Mouse (Mus musculus): ENCODE results near the gene Ifrd2. TPM values are rescaled to one million over a fixed set of nuclear protein-coding genes. Genes with fewer than 3 reads are reported as not detected.

Gene Ifrd2
- polyA plus RNA-seq (2015; fragmentation: Nextera tagmentation; extraction: Ambion mirVana): 161 and 198 TPM in 2 replicates

- H3K27ac ChIP-seq (replicated peaks): peak within 1 kb of the TSS; percentile 96
- H3K9me3 ChIP-seq (replicated peaks): no peaks in the 10 kb centered on the region
- peak within 1 kb of the TSS; percentile 78 for H3K4me3 ChIP-seq (replicated peaks)
- peaks cover 82% of the 10 kb centered on the region for H3K4me1 ChIP-seq (replicated peaks)
- peak within 1 kb of the TSS; percentile 83 for H3K9ac ChIP-seq
- no peaks in the 10 kb centered on the region for H3K27me3 ChIP-seq
- 8% methylated on average over 46 of the region's 46 CpGs for WGBS (ENCODE audit: insufficient replicate concordance)
- peak; percentile 93 for ATAC-seq (ENCODE audit: insufficient read depth)
- peaks cover 54% of the 10 kb centered on the region for H3K36me3 ChIP-seq (replicated peaks)
- H3K4me2 ChIP-seq: peak within 1 kb of the TSS; percentile 82
These were observed at the start of gene Ifrd2 for GRCm38 (mm10) chr9:107586974-107587832. TSS of gene Ifrd2 (plus strand) at chr9:107587642.

DNA sequence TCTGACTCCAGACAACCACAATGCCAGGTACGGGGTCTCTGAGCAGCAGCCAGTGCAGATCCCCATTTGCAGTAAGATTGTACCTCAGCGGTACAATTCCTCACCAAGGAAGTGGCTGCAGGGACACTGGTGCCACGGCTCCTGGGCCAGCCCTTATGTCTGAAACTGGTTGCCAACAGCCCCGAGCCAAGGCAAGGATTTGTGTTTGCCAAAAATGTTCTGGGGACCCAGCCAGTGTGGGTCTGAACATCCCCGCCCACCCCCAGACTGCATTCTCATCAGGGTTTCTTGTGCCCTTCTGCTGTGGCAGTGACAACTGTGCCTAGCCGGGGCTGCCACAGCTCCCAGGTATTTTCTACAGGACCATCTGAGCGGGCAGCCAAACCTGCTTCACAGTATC lies 49.2 kb upstream of the Ifrd2 start:
- 86% methylated on average over 7 of the region's 7 CpGs for WGBS (ENCODE audit: insufficient replicate concordance)
- Histone ChIP-seq H3K4me1 (replicated peaks) (peaks cover 63% of the 10 kb centered on the region), H3K4me3 (replicated peaks) (no peak overlapping the region), H3K27ac (replicated peaks) (no peak overlapping the region), H3K27me3 (no peaks in the 10 kb centered on the region), H3K9ac (no peak overlapping the region), H3K9me3 (replicated peaks) (no peaks in the 10 kb centered on the region), H3K4me2 (no peak overlapping the region), H3K36me3 (replicated peaks) (peaks cover 38% of the 10 kb centered on the region)
- ATAC-seq (ENCODE audit: insufficient read depth): no peak

DNA sequence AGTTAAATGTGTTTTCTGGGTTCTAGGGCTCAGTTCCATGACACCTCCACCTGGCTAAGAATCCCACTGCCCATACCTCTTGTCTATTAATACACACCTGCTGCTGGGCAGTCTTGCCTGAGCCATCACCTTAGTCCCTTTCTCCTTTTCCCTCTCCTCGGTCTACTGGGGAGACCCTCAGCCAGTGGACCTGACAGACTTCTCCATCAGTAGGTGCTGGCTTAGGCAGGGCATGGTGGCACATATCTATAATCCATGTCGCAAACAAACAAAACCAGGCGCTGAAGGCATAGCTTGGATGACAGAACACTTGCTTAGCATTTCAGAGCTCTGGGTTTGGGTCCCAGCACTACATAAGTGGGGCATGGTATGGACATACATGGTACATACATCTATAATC lies 48.7 kb upstream of the Ifrd2 start:
- H3K9ac ChIP-seq: no peak overlapping the region
- H3K9me3 ChIP-seq (replicated peaks): no peaks in the 10 kb centered on the region
- H3K27me3 ChIP-seq: no peaks in the 10 kb centered on the region
- no peak overlapping the region for H3K27ac ChIP-seq (replicated peaks)
- no peak overlapping the region for H3K4me2 ChIP-seq
- WGBS (ENCODE audit: insufficient replicate concordance): 79% methylated on average over 3 of the region's 3 CpGs
- peaks cover 61% of the 10 kb centered on the region for H3K4me1 ChIP-seq (replicated peaks)
- ATAC-seq (ENCODE audit: insufficient read depth): no peak
- H3K4me3 ChIP-seq (replicated peaks): no peak overlapping the region
- H3K36me3 ChIP-seq (replicated peaks): peaks cover 41% of the 10 kb centered on the region

DNA sequence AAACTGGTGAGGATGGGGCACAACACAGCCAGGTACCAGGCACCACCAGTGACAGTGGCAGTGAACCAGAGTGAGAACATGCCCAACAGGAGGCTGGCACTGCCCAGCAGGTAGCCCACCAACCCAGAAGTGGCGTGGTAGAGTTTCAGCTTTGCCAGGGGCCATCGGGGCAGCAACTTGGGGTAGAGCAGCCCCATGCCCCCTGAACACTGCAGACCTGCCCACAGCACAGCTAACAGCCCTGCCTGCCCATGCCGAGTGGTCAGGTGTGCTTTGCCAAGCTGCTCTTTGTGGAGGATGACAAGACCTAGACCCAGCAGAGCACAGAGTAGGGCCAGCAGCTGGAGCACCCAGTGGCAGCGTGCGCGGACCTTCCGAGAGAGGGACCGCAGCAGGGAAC lies 47.5 kb upstream of the Ifrd2 start:
- Histone ChIP-seq H3K4me3 (replicated peaks) (no peak overlapping the region), H3K27ac (replicated peaks) (no peak overlapping the region), H3K9ac (no peak overlapping the region), H3K36me3 (replicated peaks) (peaks cover 52% of the 10 kb centered on the region), H3K4me2 (no peak overlapping the region), H3K9me3 (replicated peaks) (no peaks in the 10 kb centered on the region), H3K4me1 (replicated peaks) (peaks cover 55% of the 10 kb centered on the region), H3K27me3 (no peaks in the 10 kb centered on the region)
- ATAC-seq (ENCODE audit: insufficient read depth): no peak
- 94% methylated on average over 8 of the region's 8 CpGs for WGBS (ENCODE audit: insufficient replicate concordance)

- H3K4me2 ChIP-seq: no peak overlapping the region
- no peak for ATAC-seq (ENCODE audit: insufficient read depth)
These were observed 47.0 kb upstream of the Ifrd2 start for GRCm38 (mm10) chr9:107540420-107540819.

GRCm38 (mm10) chr9:107541005-107541404 lies 46.4 kb upstream of the Ifrd2 start:
- H3K4me1 ChIP-seq (replicated peaks): peaks cover 51% of the 10 kb centered on the region
- WGBS (ENCODE audit: insufficient replicate concordance): 42% methylated on average over 10 of the region's 10 CpGs

More at GRCm38 (mm10) chr9:107540420-107540819, 47.0 kb upstream of the Ifrd2 start:
- Histone ChIP-seq H3K27ac (replicated peaks) (no peak overlapping the region), H3K9me3 (replicated peaks) (no peaks in the 10 kb centered on the region), H3K4me3 (replicated peaks) (no peak overlapping the region), H3K4me1 (replicated peaks) (peaks cover 53% of the 10 kb centered on the region), H3K27me3 (no peaks in the 10 kb centered on the region), H3K9ac (no peak overlapping the region), H3K36me3 (replicated peaks) (peaks cover 56% of the 10 kb centered on the region)
- WGBS (ENCODE audit: insufficient replicate concordance): 57% methylated on average over 4 of the region's 4 CpGs

DNA sequence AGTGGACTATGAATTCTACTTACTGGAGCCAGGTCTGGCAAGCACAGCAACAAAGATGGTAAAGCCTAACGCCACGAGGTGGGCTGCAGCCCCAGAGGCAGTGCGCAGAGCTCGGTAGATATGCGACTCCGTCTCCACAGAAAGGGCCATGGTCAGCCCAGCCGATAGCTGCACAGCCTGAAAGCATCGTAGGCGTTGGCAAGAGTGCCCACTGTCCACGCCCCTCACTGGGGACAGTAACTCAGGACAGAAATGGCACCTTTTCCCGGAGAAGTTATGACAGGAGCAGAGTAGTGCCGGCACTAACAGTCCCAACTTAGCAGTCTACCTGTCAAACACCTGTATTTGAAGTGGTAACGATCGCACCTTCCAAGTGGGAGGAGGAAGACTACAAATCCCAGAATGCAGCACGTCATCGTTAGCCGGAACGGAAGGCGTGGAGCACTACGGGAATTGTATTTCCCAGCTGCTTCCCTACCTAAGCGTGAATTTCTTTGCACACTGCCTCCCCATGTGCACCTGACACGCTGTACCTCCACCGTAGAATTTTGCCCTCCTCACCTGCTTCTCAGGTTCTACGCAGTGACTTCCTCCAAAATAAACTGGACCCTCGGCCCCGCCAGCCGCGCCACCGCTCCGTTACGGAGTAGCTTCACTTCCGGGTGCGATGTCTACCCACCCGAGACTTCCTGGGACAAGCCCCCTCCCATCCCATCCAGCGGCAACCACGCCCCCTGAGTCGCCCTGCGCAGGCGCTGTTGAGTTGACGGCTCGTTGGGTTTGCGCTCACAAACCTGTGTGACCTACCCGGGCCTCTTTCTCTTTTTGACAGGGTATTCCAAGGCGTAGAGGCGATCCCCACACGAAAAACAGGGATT lies 45.7 kb upstream of the Ifrd2 start, which contains the start of the genes Cyb561d2 and Nprl2:
Gene Cyb561d2 (minus strand): TSS at position 720 of the 878 bp plus-strand sequence.
Gene Nprl2 (plus strand): TSS at position 753 of the 878 bp plus-strand sequence.
- Histone ChIP-seq H3K9me3 (replicated peaks) (no peaks in the 10 kb centered on the region), H3K27me3 (no peaks in the 10 kb centered on the region), H3K27ac (replicated peaks) (peak within 1 kb of the TSS; percentile 86), H3K4me1 (replicated peaks) (peaks cover 51% of the 10 kb centered on the region), H3K9ac (peak within 1 kb of the TSS; percentile 65), H3K36me3 (replicated peaks) (peaks cover 53% of the 10 kb centered on the region), H3K4me3 (replicated peaks) (peak within 1 kb of the TSS; percentile 81), H3K4me2 (peak within 1 kb of the TSS; percentile 93)
- peak; percentile 79 for ATAC-seq (ENCODE audit: insufficient read depth)
- under 1% methylated on average over 46 of the region's 46 CpGs for WGBS (ENCODE audit: insufficient replicate concordance)

More at GRCm38 (mm10) chr9:107541005-107541404, 46.4 kb upstream of the Ifrd2 start:
- peak overlapping the region; percentile 93 for H3K4me2 ChIP-seq
- no peak for ATAC-seq (ENCODE audit: insufficient read depth)
- no peaks in the 10 kb centered on the region for H3K9me3 ChIP-seq (replicated peaks)
- peak overlapping the region; percentile 81 for H3K4me3 ChIP-seq (replicated peaks)
- no peaks in the 10 kb centered on the region for H3K27me3 ChIP-seq
- H3K36me3 ChIP-seq (replicated peaks): peaks cover 56% of the 10 kb centered on the region
- peak overlapping the region; percentile 65; the same call in 1 of the 2 replicates for H3K9ac ChIP-seq
- peak overlapping the region; percentile 29; the same call in 1 of the 2 replicates for H3K27ac ChIP-seq (replicated peaks)

- H3K27ac ChIP-seq (replicated peaks): peak overlapping the region; percentile 86
- peak; percentile 14; the same call in 1 of the 2 replicates for ATAC-seq (ENCODE audit: insufficient read depth)
- H3K9me3 ChIP-seq (replicated peaks): no peaks in the 10 kb centered on the region
- peaks cover 47% of the 10 kb centered on the region for H3K36me3 ChIP-seq (replicated peaks)
- H3K4me2 ChIP-seq: peak overlapping the region; percentile 93
- H3K27me3 ChIP-seq: no peaks in the 10 kb centered on the region; the same call in 1 of the 2 replicates
- under 1% methylated on average over 11 of the region's 11 CpGs for WGBS (ENCODE audit: insufficient replicate concordance)
- peak overlapping the region; percentile 65 for H3K9ac ChIP-seq
- peak overlapping the region; percentile 81 for H3K4me3 ChIP-seq (replicated peaks)
- H3K4me1 ChIP-seq (replicated peaks): peaks cover 51% of the 10 kb centered on the region
These were observed 45.1 kb upstream of the Ifrd2 start for GRCm38 (mm10) chr9:107542352-107542686.

- H3K4me1 ChIP-seq (replicated peaks): peaks cover 51% of the 10 kb centered on the region
- no peak for ATAC-seq (ENCODE audit: insufficient read depth)
- no peaks in the 10 kb centered on the region for H3K9me3 ChIP-seq (replicated peaks)
- peak overlapping the region; percentile 93 for H3K4me2 ChIP-seq
- H3K27me3 ChIP-seq: no peaks in the 10 kb centered on the region; the same call in 1 of the 2 replicates
- H3K4me3 ChIP-seq (replicated peaks): peak overlapping the region; percentile 81
- peak overlapping the region; percentile 86; the same call in 1 of the 2 replicates for H3K27ac ChIP-seq (replicated peaks)
- WGBS (ENCODE audit: insufficient replicate concordance): 48% methylated on average over 8 of the region's 8 CpGs
- peaks cover 43% of the 10 kb centered on the region for H3K36me3 ChIP-seq (replicated peaks)
- peak overlapping the region; percentile 65 for H3K9ac ChIP-seq
These were observed 44.7 kb upstream of the Ifrd2 start for GRCm38 (mm10) chr9:107542721-107543120.

- no peak for ATAC-seq (ENCODE audit: insufficient read depth)
- H3K9ac ChIP-seq: no peak overlapping the region
- WGBS (ENCODE audit: insufficient replicate concordance): 80% methylated on average over 11 of the region's 11 CpGs
- no peaks in the 10 kb centered on the region for H3K9me3 ChIP-seq (replicated peaks)
- H3K4me1 ChIP-seq (replicated peaks): peaks cover 55% of the 10 kb centered on the region
- peak overlapping the region; percentile 93; the same call in 1 of the 2 replicates for H3K4me2 ChIP-seq
- H3K27me3 ChIP-seq: peaks cover 1% of the 10 kb centered on the region; the same call in 1 of the 2 replicates
- H3K27ac ChIP-seq (replicated peaks): no peak overlapping the region
- peaks cover 37% of the 10 kb centered on the region for H3K36me3 ChIP-seq (replicated peaks)
- H3K4me3 ChIP-seq (replicated peaks): no peak overlapping the region
These were observed 44.1 kb upstream of the Ifrd2 start for GRCm38 (mm10) chr9:107543299-107543698.
